Mouse (Mus musculus): ENCODE data around the gene Mysm1.

Gene Mysm1

GRCm38 (mm10) chr4:94978590-94979499, at the start of gene Mysm1:
Gene Mysm1 (minus strand): TSS chr4:94979100.
- peak; percentile 94 for DNase-seq (ENCODE audit: low spot score)

GRCm38 (mm10) chr4:95025847-95026600, 47.1 kb upstream of the Mysm1 start:
- DNase-seq (ENCODE audit: low spot score): no peak

GRCm38 (mm10) chr4:95023350-95023953, 44.6 kb upstream of the Mysm1 start:
- DNase-seq (ENCODE audit: low spot score): no peak

- no peak for DNase-seq (ENCODE audit: low spot score)
Measured at GRCm38 (mm10) chr4:95021649-95022637, 43.0 kb upstream of the Mysm1 start.

- DNase-seq (ENCODE audit: low spot score): no peak
Measured at GRCm38 (mm10) chr4:95020201-95020600, 41.3 kb upstream of the Mysm1 start.

GRCm38 (mm10) chr4:95018221-95018620, 39.3 kb upstream of the Mysm1 start:
- no peak for DNase-seq (ENCODE audit: low spot score)

- no peak for DNase-seq (ENCODE audit: low spot score)
Measured at GRCm38 (mm10) chr4:95012706-95013105, 33.8 kb upstream of the Mysm1 start.

GRCm38 (mm10) chr4:95012256-95012655, 33.4 kb upstream of the Mysm1 start:
- no peak for DNase-seq (ENCODE audit: low spot score)

- peak; percentile 71 for DNase-seq (ENCODE audit: low spot score)
Measured at GRCm38 (mm10) chr4:95008175-95009057, 29.5 kb upstream of the Mysm1 start.

- DNase-seq (ENCODE audit: low spot score): no peak
Measured at GRCm38 (mm10) chr4:95007759-95008158, 28.9 kb upstream of the Mysm1 start.

- DNase-seq (ENCODE audit: low spot score): no peak
Measured at GRCm38 (mm10) chr4:95005251-95005830, 26.4 kb upstream of the Mysm1 start.

- no peak for DNase-seq (ENCODE audit: low spot score)
Measured at GRCm38 (mm10) chr4:95001043-95001775, 22.3 kb upstream of the Mysm1 start.

GRCm38 (mm10) chr4:95000147-95000546, 21.2 kb upstream of the Mysm1 start:
- no peak for DNase-seq (ENCODE audit: low spot score)

- DNase-seq (ENCODE audit: low spot score): no peak
Measured at GRCm38 (mm10) chr4:94999249-94999648, 20.3 kb upstream of the Mysm1 start.

GRCm38 (mm10) chr4:94995862-94996261, 17.0 kb upstream of the Mysm1 start:
- no peak for DNase-seq (ENCODE audit: low spot score)

GRCm38 (mm10) chr4:94990204-94990603, 11.3 kb upstream of the Mysm1 start:
- DNase-seq (ENCODE audit: low spot score): no peak

GRCm38 (mm10) chr4:94987725-94988124, 8.8 kb upstream of the Mysm1 start:
- DNase-seq (ENCODE audit: low spot score): no peak

GRCm38 (mm10) chr4:94979500-94979915, 608 bp upstream of the Mysm1 start:
- DNase-seq (ENCODE audit: low spot score): no peak

- no peak for DNase-seq (ENCODE audit: low spot score)
Measured at GRCm38 (mm10) chr4:94973321-94973720, 5.6 kb downstream of the Mysm1 start.

All from ovary, postnatal 36 days (tissue).